Mouse (Mus musculus): Measurements from ENCODE around the gene Egflam. TPM values are rescaled to one million over a fixed set of nuclear protein-coding genes. Genes with fewer than 3 reads are reported as not detected.

Gene Egflam
- polyA plus RNA-seq (2014; fragmentation: Nextera tagmentation; extraction: Ambion mirVana) = 13.5 and 18.6 TPM in 2 replicates

DNA sequence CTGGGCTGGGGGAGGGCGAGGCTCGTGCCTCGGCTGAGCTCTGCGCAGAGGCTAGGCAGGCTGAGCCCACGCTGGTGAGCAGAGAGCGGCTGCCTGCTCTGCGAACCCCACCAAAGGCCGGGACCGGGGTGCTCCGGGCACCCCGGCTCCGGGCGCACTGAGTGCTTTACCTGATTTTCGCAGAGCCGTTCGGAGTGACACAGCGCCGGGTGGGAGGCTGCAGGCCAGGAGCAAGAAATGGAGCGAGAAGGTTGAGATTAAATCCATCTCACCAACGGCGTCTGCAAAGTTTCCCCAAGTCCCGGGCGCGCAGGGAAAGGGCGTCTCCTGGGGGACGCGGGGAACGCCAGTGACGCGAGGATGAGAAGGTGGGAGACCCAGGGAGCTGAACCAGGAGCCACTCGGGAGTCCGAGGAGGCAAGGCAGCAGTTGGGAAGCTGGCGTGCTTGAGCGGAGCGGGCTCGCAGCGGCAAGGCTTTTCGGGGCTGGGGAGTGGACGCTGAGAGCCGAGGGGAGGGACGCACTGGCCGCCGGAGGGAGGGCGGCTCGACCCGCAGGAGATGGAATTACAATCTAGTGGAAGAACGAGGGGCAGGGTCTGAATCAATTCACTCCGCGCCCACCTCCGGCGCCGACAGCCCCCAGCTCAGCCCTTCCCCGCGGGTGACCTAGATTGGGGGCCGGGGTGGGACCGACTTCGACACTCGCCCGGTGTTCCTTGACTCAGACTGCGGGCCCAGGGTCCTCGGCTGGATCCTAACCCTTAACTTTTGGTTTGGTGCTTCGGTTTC is at the start of gene Egflam:
TSS of gene Egflam (minus strand) at position 578 of the 791 bp plus-strand sequence.
- DNase-seq (ENCODE audit: low spot score) (peak; percentile 75), ATAC-seq (ENCODE audit: insufficient number of reproducible peaks, low FRiP score, low TSS enrichment, low read depth) (peak; percentile 81; the same call in 1 of the 2 replicates)
- H3K36me3 ChIP-seq (ENCODE audit: control insufficient read depth, insufficient read depth, low read length) = no peaks in the 10 kb centered on the region
- no peaks in the 10 kb centered on the region for H3K27me3 ChIP-seq (ENCODE audit: control insufficient read depth, insufficient read depth, low read length)
- WGBS = under 1% methylated on average over 61 of the region's 62 CpGs
- peak within 1 kb of the TSS; percentile 59; the same call in 1 of the 2 replicates for H3K27ac ChIP-seq (replicated peaks; ENCODE audit: low read depth, low read length)
- no peaks in the 10 kb centered on the region for H3K9me3 ChIP-seq (ENCODE audit: control insufficient read depth, low read length)
- 0 out of 2 replicates have a peak, but pooled peaks cover 4% of the 10 kb centered on the region for H3K4me1 ChIP-seq (ENCODE audit: control insufficient read depth, insufficient read depth, low read length)
- H3K9ac ChIP-seq (ENCODE audit: low read length) = peak within 1 kb of the TSS; percentile 77
- H3K4me3 ChIP-seq (ENCODE audit: low read depth, low read length) = peak within 1 kb of the TSS; percentile 69
- peak within 1 kb of the TSS; percentile 86 for H3K4me2 ChIP-seq (ENCODE audit: low read depth, severe bottlenecking)

- 68% methylated on average over 17 of the region's 17 CpGs for WGBS
- ATAC-seq (ENCODE audit: insufficient number of reproducible peaks, low FRiP score, low TSS enrichment, low read depth) = no peak
- no peak for DNase-seq (ENCODE audit: low spot score)
These were observed 45.5 kb upstream of the Egflam start for GRCm38 (mm10) chr15:7443396-7444315.

DNA sequence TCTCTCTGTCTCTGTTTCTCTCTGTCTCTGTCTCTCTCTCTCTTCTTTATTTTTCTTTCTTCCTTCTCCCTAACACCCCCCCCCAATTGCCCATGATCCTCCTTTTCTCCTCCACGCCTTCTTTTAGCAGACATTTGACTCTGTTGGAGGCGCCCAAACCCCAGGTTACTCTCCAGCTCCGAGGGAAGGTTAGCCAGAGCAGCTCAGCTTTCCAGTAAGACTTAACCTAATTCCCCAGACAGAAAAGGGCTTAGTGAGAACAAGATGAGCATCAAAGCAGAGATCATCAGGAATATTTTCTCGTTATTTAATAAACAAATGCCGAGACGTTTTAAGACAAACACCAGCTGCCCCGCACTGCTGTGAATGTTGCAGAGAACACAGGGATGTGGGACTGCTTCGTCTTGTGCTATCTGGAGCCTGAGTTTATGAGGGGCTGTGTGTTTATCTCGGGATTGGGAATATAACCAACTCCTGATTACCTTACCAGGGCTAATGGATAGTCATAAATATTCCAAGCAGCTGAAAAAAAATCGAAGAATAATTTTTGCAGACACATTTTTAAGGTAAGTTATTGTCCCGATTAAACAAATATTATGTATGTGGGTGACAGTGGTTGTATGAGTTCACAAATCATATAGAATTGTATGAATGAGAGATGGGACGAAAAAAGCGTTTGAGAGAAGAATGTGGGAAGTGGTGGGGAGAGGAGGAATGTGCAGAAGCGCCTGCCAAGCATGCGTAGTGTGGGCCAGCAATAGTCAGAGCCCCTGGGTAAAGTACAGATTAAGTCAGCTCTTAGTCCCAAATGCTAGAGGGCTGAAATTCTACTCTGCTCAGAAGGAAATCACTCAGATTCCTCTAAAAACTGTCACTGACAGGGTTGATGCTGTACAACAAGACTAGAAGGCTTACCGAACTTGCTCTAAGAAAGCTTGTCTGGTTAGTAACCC is 44.2 kb upstream of the Egflam start:
- no peak overlapping the region for H3K4me2 ChIP-seq (ENCODE audit: low read depth, severe bottlenecking)
- H3K27ac ChIP-seq (replicated peaks; ENCODE audit: low read depth, low read length) = no peak overlapping the region
- no peak overlapping the region for H3K4me3 ChIP-seq (ENCODE audit: low read depth, low read length)
- H3K27me3 ChIP-seq (ENCODE audit: control insufficient read depth, insufficient read depth, low read length) = no peaks in the 10 kb centered on the region
- H3K36me3 ChIP-seq (ENCODE audit: control insufficient read depth, insufficient read depth, low read length) = no peaks in the 10 kb centered on the region
- H3K9ac ChIP-seq (ENCODE audit: low read length) = no peak overlapping the region
- DNase-seq (ENCODE audit: low spot score) = no peak
- WGBS = 61% methylated on average over 16 of the region's 16 CpGs
- ATAC-seq (ENCODE audit: insufficient number of reproducible peaks, low FRiP score, low TSS enrichment, low read depth) = no peak
- H3K4me1 ChIP-seq (ENCODE audit: control insufficient read depth, insufficient read depth, low read length) = no peaks in the 10 kb centered on the region
- H3K9me3 ChIP-seq (ENCODE audit: control insufficient read depth, low read length) = no peaks in the 10 kb centered on the region

More at GRCm38 (mm10) chr15:7443396-7444315, 45.5 kb upstream of the Egflam start:
- Histone ChIP-seq H3K27ac (replicated peaks; ENCODE audit: low read depth, low read length) (no peak overlapping the region), H3K4me1 (ENCODE audit: control insufficient read depth, insufficient read depth, low read length) (no peaks in the 10 kb centered on the region), H3K4me3 (ENCODE audit: low read depth, low read length) (no peak overlapping the region), H3K36me3 (ENCODE audit: control insufficient read depth, insufficient read depth, low read length) (no peaks in the 10 kb centered on the region), H3K9me3 (ENCODE audit: control insufficient read depth, low read length) (no peaks in the 10 kb centered on the region), H3K4me2 (ENCODE audit: low read depth, severe bottlenecking) (no peak overlapping the region), H3K27me3 (ENCODE audit: control insufficient read depth, insufficient read depth, low read length) (no peaks in the 10 kb centered on the region), H3K9ac (ENCODE audit: low read length) (no peak overlapping the region)

- Histone ChIP-seq H3K27me3 (ENCODE audit: control insufficient read depth, insufficient read depth, low read length) (no peaks in the 10 kb centered on the region), H3K4me3 (ENCODE audit: low read depth, low read length) (no peak overlapping the region), H3K9ac (ENCODE audit: low read length) (no peak overlapping the region), H3K4me1 (ENCODE audit: control insufficient read depth, insufficient read depth, low read length) (no peaks in the 10 kb centered on the region), H3K4me2 (ENCODE audit: low read depth, severe bottlenecking) (no peak overlapping the region), H3K9me3 (ENCODE audit: control insufficient read depth, low read length) (no peaks in the 10 kb centered on the region), H3K27ac (replicated peaks; ENCODE audit: low read depth, low read length) (no peak overlapping the region), H3K36me3 (ENCODE audit: control insufficient read depth, insufficient read depth, low read length) (no peaks in the 10 kb centered on the region)
- 84% methylated on average over 2 of the region's 2 CpGs for WGBS
- no peak for ATAC-seq (ENCODE audit: insufficient number of reproducible peaks, low FRiP score, low TSS enrichment, low read depth)
- DNase-seq (ENCODE audit: low spot score) = no peak
These were observed 26.1 kb upstream of the Egflam start for GRCm38 (mm10) chr15:7424282-7424681.

GRCm38 (mm10) chr15:7404521-7404920 is 6.3 kb upstream of the Egflam start:
- Histone ChIP-seq H3K9ac (ENCODE audit: low read length) (no peak overlapping the region), H3K4me2 (ENCODE audit: low read depth, severe bottlenecking) (no peak overlapping the region), H3K27me3 (ENCODE audit: control insufficient read depth, insufficient read depth, low read length) (no peaks in the 10 kb centered on the region), H3K9me3 (ENCODE audit: control insufficient read depth, low read length) (no peaks in the 10 kb centered on the region), H3K4me3 (ENCODE audit: low read depth, low read length) (no peak overlapping the region), H3K27ac (replicated peaks; ENCODE audit: low read depth, low read length) (no peak overlapping the region), H3K4me1 (ENCODE audit: control insufficient read depth, insufficient read depth, low read length) (no peaks in the 10 kb centered on the region), H3K36me3 (ENCODE audit: control insufficient read depth, insufficient read depth, low read length) (no peaks in the 10 kb centered on the region)
- WGBS = 87% methylated on average over 8 of the region's 8 CpGs
- ATAC-seq (ENCODE audit: insufficient number of reproducible peaks, low FRiP score, low TSS enrichment, low read depth) (no peak), DNase-seq (ENCODE audit: low spot score) (no peak)

DNA sequence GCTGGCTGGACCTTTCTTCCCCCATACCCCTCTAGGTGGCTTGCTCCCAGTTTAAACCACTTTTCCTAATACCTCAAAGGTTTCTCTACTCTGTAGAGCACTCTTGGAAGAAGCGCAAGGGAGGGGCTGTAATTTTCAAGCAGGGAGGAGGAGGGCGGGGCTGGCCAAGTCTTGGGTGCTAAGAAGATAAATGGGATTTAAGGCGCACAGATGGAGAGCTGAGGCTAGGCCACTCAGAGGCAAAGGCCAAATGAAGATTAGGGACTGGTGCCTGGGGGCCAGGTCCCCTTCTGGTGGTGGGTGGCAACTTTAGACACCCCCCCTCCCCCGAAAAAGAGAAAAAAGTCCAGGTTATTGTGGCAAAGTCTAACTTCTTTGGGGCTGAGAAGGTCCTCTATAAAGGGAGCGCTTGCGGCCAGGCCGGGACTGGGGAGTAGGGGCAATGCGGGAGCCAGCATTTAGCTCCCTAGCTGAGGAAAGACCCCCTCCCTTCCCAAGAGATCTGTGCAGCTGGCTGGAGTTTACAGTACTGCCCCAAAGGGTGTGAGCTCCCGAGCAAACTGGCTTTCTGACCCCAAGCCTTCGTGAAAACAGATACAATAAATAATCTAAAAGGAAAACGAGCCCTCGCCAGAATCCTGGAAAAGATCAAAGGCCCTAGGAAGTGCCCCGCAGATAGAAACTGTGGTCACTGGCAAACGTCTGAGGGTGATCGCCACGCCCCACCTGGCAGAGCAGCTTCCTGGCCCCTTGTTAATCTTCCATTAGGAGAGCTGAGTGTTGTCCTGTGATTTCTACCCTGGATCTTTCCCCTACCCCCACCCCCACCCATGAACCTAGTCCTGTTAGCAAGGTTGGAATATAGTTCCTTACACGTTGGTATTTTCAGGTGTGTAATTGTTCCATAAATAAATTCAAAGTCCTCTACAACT is 680 bp upstream of the Egflam start:
- no peaks in the 10 kb centered on the region for H3K27me3 ChIP-seq (ENCODE audit: control insufficient read depth, insufficient read depth, low read length)
- WGBS = 1% methylated on average over 17 of the region's 17 CpGs
- DNase-seq (ENCODE audit: low spot score) (peak; percentile 29), ATAC-seq (ENCODE audit: insufficient number of reproducible peaks, low FRiP score, low TSS enrichment, low read depth) (peak; percentile 45)
- no peaks in the 10 kb centered on the region for H3K36me3 ChIP-seq (ENCODE audit: control insufficient read depth, insufficient read depth, low read length)
- 0 out of 2 replicates have a peak, but pooled peaks cover 4% of the 10 kb centered on the region for H3K4me1 ChIP-seq (ENCODE audit: control insufficient read depth, insufficient read depth, low read length)
- H3K4me3 ChIP-seq (ENCODE audit: low read depth, low read length) = peak overlapping the region; percentile 69
- H3K9me3 ChIP-seq (ENCODE audit: control insufficient read depth, low read length) = no peaks in the 10 kb centered on the region
- H3K9ac ChIP-seq (ENCODE audit: low read length) = peak overlapping the region; percentile 77
- peak overlapping the region; percentile 86 for H3K4me2 ChIP-seq (ENCODE audit: low read depth, severe bottlenecking)
- no peak overlapping the region; the same call in 1 of the 2 replicates for H3K27ac ChIP-seq (replicated peaks; ENCODE audit: low read depth, low read length)

GRCm38 (mm10) chr15:7397446-7397817 is 763 bp downstream of the Egflam start:
- ATAC-seq (ENCODE audit: insufficient number of reproducible peaks, low FRiP score, low TSS enrichment, low read depth) = 0 out of 2 replicates have a peak, but pooled peaks have one; percentile 63
- 0% methylated on average over 8 of the region's 8 CpGs for WGBS

More at GRCm38 (mm10) chr15:7397446-7397817, 763 bp downstream of the Egflam start:
- Histone ChIP-seq H3K4me2 (ENCODE audit: low read depth, severe bottlenecking) (peak overlapping the region; percentile 86), H3K4me3 (ENCODE audit: low read depth, low read length) (peak overlapping the region; percentile 69), H3K27me3 (ENCODE audit: control insufficient read depth, insufficient read depth, low read length) (no peaks in the 10 kb centered on the region), H3K36me3 (ENCODE audit: control insufficient read depth, insufficient read depth, low read length) (no peaks in the 10 kb centered on the region), H3K27ac (replicated peaks; ENCODE audit: low read depth, low read length) (peak overlapping the region; percentile 59; the same call in 1 of the 2 replicates), H3K9me3 (ENCODE audit: control insufficient read depth, low read length) (no peaks in the 10 kb centered on the region), H3K4me1 (ENCODE audit: control insufficient read depth, insufficient read depth, low read length) (0 out of 2 replicates have a peak, but pooled peaks cover 4% of the 10 kb centered on the region), H3K9ac (ENCODE audit: low read length) (peak overlapping the region; percentile 77)
- DNase-seq (ENCODE audit: low spot score) = peak; percentile 57

Data from limb, embryonic 11.5 days (tissue).